Mouse (Mus musculus) embryonic facial prominence, embryonic 11.5 days (tissue): Measurements from ENCODE around the gene Steap1. TPM values are rescaled to one million over a fixed set of nuclear protein-coding genes. Genes with fewer than 3 reads are reported as not detected.

Source experiments
- polyA plus RNA-seq: library from polyadenylated mRNA; unstranded; fragments of >200 nt; fragmentation: Nextera tagmentation; extraction: Ambion mirVana; gene quantifications from 2 replicates; pipeline ENCODE4 v1.2.1, GENCODE M21; 2014

Steap1 gene
- polyA plus RNA-seq, 1 experiment from 2014 or later: 3.9 TPM

Other genes starting within 250 kb of the Steap1 start
- gene Cldn12, start 234.4 kb downstream of the Steap1 start, polyA plus RNA-seq: 29.9 and 30.4 TPM in 2 replicates
- gene Gtpbp10, start 189.8 kb downstream of the Steap1 start, polyA plus RNA-seq: 41.9 and 45.8 TPM in 2 replicates
- gene Gm8773, start 175.5 kb downstream of the Steap1 start, polyA plus RNA-seq: 3.3 and 4.0 TPM in 2 replicates
- gene Cfap69, start 85.1 kb downstream of the Steap1 start, polyA plus RNA-seq: 3.1 and 3.8 TPM in 2 replicates
- gene Steap2, start 54.7 kb downstream of the Steap1 start, polyA plus RNA-seq: 8.2 and 8.6 TPM in 2 replicates